Mouse (Mus musculus) midbrain, embryonic 13.5 days (tissue): ENCODE measurements around the gene H2al1k. TPM values are rescaled to one million over a fixed set of nuclear protein-coding genes. Genes with fewer than 3 reads are reported as not detected.
"Not testable (repeated sequence)": the region's sequence is repeated elsewhere in the genome, so short reads cannot be mapped to it uniquely, and the experiment has no call there.

Source experiments
- ATAC-seq: fragments of 200-750 bp; cut with Nextera tagmentation; 2 replicates; pipeline ENCODE4 v1.8.0; 2017; ENCODE audit warnings: mild to moderate bottlenecking, moderate TSS enrichment, moderate library complexity
- H3K27ac ChIP-seq: fragments of 300-500 bp; sonication (generic); 2 replicates; pipeline ENCODE4 v1.5.1; 2015; ENCODE audit warnings: inconsistent platforms, mild to moderate bottlenecking, moderate library complexity
- H3K27me3 ChIP-seq: fragments of 300-500 bp; sonication (generic); 2 replicates; pipeline ENCODE4 v1.6.1; 2015; ENCODE audit warnings: mild to moderate bottlenecking, inconsistent platforms
- H3K36me3 ChIP-seq: fragments of 300-500 bp; sonication (generic); 2 replicates; pipeline ENCODE4 v1.6.1; 2015; ENCODE audit warnings: mild to moderate bottlenecking, inconsistent platforms
- H3K4me1 ChIP-seq: fragments of 300-500 bp; sonication (generic); replicated peaks from 2 replicates; pipeline ENCODE4 v1.6.1; 2015; ENCODE audit warnings: inconsistent platforms
- H3K4me2 ChIP-seq: fragments of 300-500 bp; sonication (generic); replicated peaks from 2 replicates; pipeline ENCODE4 v1.6.1; 2015; ENCODE audit warnings: moderate library complexity, mild to moderate bottlenecking, inconsistent platforms
- H3K4me3 ChIP-seq: fragments of 300-500 bp; sonication (generic); replicated peaks from 2 replicates; pipeline ENCODE4 v1.5.1; 2015; ENCODE audit warnings: mild to moderate bottlenecking, inconsistent platforms
- H3K9ac ChIP-seq: fragments of 300-500 bp; sonication (generic); replicated peaks from 2 replicates; pipeline ENCODE4 v1.6.1; 2015; ENCODE audit warnings: mild to moderate bottlenecking, inconsistent platforms
- H3K9me3 ChIP-seq: fragments of 300-500 bp; sonication (generic); 2 replicates; pipeline ENCODE4 v1.6.1; 2016; ENCODE audit warnings: mild to moderate bottlenecking, inconsistent platforms
- WGBS: fragments of 180-500 bp; shearing (Covaris S2); methylation state at CpG from one replicate; pipeline ENCODE4 v1.1.7; 2015; 5-methylcytosine and 5-hydroxymethylcytosine counted together
- polyA plus RNA-seq: library from polyadenylated mRNA; unstranded; fragments of >200 nt; fragmentation: Nextera tagmentation; extraction: Ambion mirVana; gene quantifications from 2 replicates; pipeline ENCODE4 v1.2.1, GENCODE M21; 2015

Gene H2al1k
- polyA plus RNA-seq, result 0.59 TPM in 1 of 2 replicates, not detected in the other

GRCm38 (mm10) chrX:9350327-9350726, at the start of gene H2al1k:
H2al1k (plus strand) TSS chrX:9350627.
- H3K4me3 ChIP-seq, H3K27me3 ChIP-seq, H3K4me2 ChIP-seq, H3K9ac ChIP-seq, ATAC-seq, H3K4me1 ChIP-seq, H3K27ac ChIP-seq, H3K9me3 ChIP-seq, H3K36me3 ChIP-seq: not testable (repeated sequence)
- WGBS, result no CpG with 5 or more reads among the region's 2 CpGs

- Histone ChIP-seq H3K9me3 (no peaks in the 10 kb centered on the region), H3K4me2 (no peak overlapping the region), H3K36me3 (no peaks in the 10 kb centered on the region), H3K27me3 (no peaks in the 10 kb centered on the region), H3K27ac (no peak overlapping the region), H3K4me1 (no peaks in the 10 kb centered on the region), H3K4me3 (no peak overlapping the region), H3K9ac (no peak overlapping the region)
- ATAC-seq, result no peak
- 89% methylated on average over 5 of the region's 5 CpGs for WGBS
Measured at GRCm38 (mm10) chrX:9302791-9303190, 47.6 kb upstream of the H2al1k start.

GRCm38 (mm10) chrX:9303455-9303854, 47.0 kb upstream of the H2al1k start:
- no peaks in the 10 kb centered on the region for H3K9me3 ChIP-seq
- 77% methylated on average over 1 of the region's 1 CpGs for WGBS
- no peak overlapping the region for H3K4me2 ChIP-seq
- H3K4me1 ChIP-seq, result no peaks in the 10 kb centered on the region
- no peak overlapping the region for H3K9ac ChIP-seq
- no peak overlapping the region for H3K4me3 ChIP-seq
- ATAC-seq, result no peak
- no peak overlapping the region for H3K27ac ChIP-seq
- H3K36me3 ChIP-seq, result no peaks in the 10 kb centered on the region
- no peaks in the 10 kb centered on the region for H3K27me3 ChIP-seq

- H3K27me3 ChIP-seq, ATAC-seq, H3K9ac ChIP-seq, H3K4me2 ChIP-seq, H3K4me1 ChIP-seq, H3K27ac ChIP-seq, H3K9me3 ChIP-seq, H3K36me3 ChIP-seq, H3K4me3 ChIP-seq: not testable (repeated sequence)
Measured at GRCm38 (mm10) chrX:9316457-9316856, 34.0 kb upstream of the H2al1k start.

GRCm38 (mm10) chrX:9327954-9328353, 22.5 kb upstream of the H2al1k start:
- H3K9me3 ChIP-seq, H3K4me3 ChIP-seq, H3K36me3 ChIP-seq, H3K27ac ChIP-seq, ATAC-seq, H3K9ac ChIP-seq, H3K27me3 ChIP-seq, H3K4me1 ChIP-seq, H3K4me2 ChIP-seq: not testable (repeated sequence)
- 89% methylated on average over 26 of the region's 26 CpGs for WGBS

- H3K36me3 ChIP-seq, H3K4me1 ChIP-seq, H3K27ac ChIP-seq, H3K9ac ChIP-seq, H3K4me2 ChIP-seq, H3K4me3 ChIP-seq, H3K9me3 ChIP-seq, ATAC-seq, H3K27me3 ChIP-seq: not testable (repeated sequence)
- WGBS, result 89% methylated on average over 12 of the region's 12 CpGs
Measured at GRCm38 (mm10) chrX:9332366-9332962, 18.0 kb upstream of the H2al1k start.

- not testable (repeated sequence) for H3K27ac ChIP-seq, H3K4me1 ChIP-seq, H3K27me3 ChIP-seq, H3K9ac ChIP-seq, H3K4me3 ChIP-seq, H3K9me3 ChIP-seq, ATAC-seq, H3K36me3 ChIP-seq, H3K4me2 ChIP-seq
- 61% methylated on average over 2 of the region's 2 CpGs for WGBS
Measured at GRCm38 (mm10) chrX:9333035-9333434, 17.4 kb upstream of the H2al1k start.

- H3K4me1 ChIP-seq, H3K27me3 ChIP-seq, H3K4me2 ChIP-seq, H3K4me3 ChIP-seq, H3K9me3 ChIP-seq, ATAC-seq, H3K36me3 ChIP-seq, H3K27ac ChIP-seq, H3K9ac ChIP-seq: not testable (repeated sequence)
- WGBS, result 50% methylated on average over 1 of the region's 1 CpGs
Measured at GRCm38 (mm10) chrX:9334996-9335395, 15.4 kb upstream of the H2al1k start.

- H3K4me1 ChIP-seq, H3K9me3 ChIP-seq, H3K9ac ChIP-seq, H3K4me2 ChIP-seq, ATAC-seq, H3K27me3 ChIP-seq, H3K27ac ChIP-seq, H3K4me3 ChIP-seq, H3K36me3 ChIP-seq: not testable (repeated sequence)
- WGBS, result 45% methylated on average over 2 of the region's 2 CpGs
Measured at GRCm38 (mm10) chrX:9374012-9374411, 23.6 kb downstream of the H2al1k start.

- not testable (repeated sequence) for H3K4me2 ChIP-seq, H3K36me3 ChIP-seq, H3K9me3 ChIP-seq, H3K9ac ChIP-seq, H3K4me1 ChIP-seq, H3K27me3 ChIP-seq, H3K27ac ChIP-seq, ATAC-seq, H3K4me3 ChIP-seq
Measured at GRCm38 (mm10) chrX:9375927-9376326, 25.5 kb downstream of the H2al1k start.

Other genes with a start within 250 kb of the H2al1k start
- not detected in 2 replicates for gene 4930402K13Rik, start 246.1 kb upstream of the H2al1k start, polyA plus RNA-seq
- gene Lancl3, start 150.7 kb upstream of the H2al1k start, polyA plus RNA-seq, result 4.0 and 4.1 TPM in 2 replicates
- gene Gm14862, start 93.7 kb upstream of the H2al1k start, polyA plus RNA-seq, result not detected in 2 replicates
- 2.3 and 2.9 TPM in 2 replicates for gene Xk, start 77.9 kb upstream of the H2al1k start, polyA plus RNA-seq
- gene H2al1m, start 66.9 kb upstream of the H2al1k start, polyA plus RNA-seq, result not detected in 2 replicates
- gene Cybb, start 137.1 kb downstream of the H2al1k start, polyA plus RNA-seq, result 0.54 and 0.58 TPM in 2 replicates
- gene H2al1o, start 221.8 kb downstream of the H2al1k start, polyA plus RNA-seq, result not detected in 2 replicates